Mouse (Mus musculus): ENCODE measurements around the gene Rab5c. TPM values are rescaled to one million over a fixed set of nuclear protein-coding genes. Genes with fewer than 3 reads are reported as not detected.

The Rab5c gene
- total and polyA plus RNA-seq, 3 experiments: 121 to 156 (median 150) TPM

- dilution Hi-C loops (cut with MboI; ENCODE audit: extremely low pct_ligation_motif_present, extremely low pct_unique_long_range_greater_than_20kb, low sequenced_read_pairs): no loop called here
- H3K9ac ChIP-seq (ENCODE audit: insufficient read depth, low read depth): no peak overlapping the region
- H3K4me3 ChIP-seq (replicated peaks in 1 of 3; ENCODE audit: low read depth in 2 of 3, low read length in 2 of 3, poor library complexity in 1 of 3): no peak overlapping the region
- no peak for DNase-seq (ENCODE audit: extremely low read depth)
- no peaks in the 10 kb centered on the region for H3K27me3 ChIP-seq (replicated peaks)
- H3K36me3 ChIP-seq (replicated peaks in 1 of 2; ENCODE audit: control insufficient read depth in 1 of 2, insufficient read depth in 1 of 2, low read length in 1 of 2): peaks cover 16 to 70% of the 10 kb centered on the region in 2 experiments
- H3K27ac ChIP-seq (ENCODE audit: insufficient read depth, low read depth): no peak overlapping the region
- no peaks in the 10 kb centered on the region for H3K79me2 ChIP-seq (replicated peaks; ENCODE audit: control insufficient read depth, extremely low read depth, insufficient read depth, poor library complexity, severe bottlenecking)
- no peak overlapping the region for H3K4me2 ChIP-seq (ENCODE audit: insufficient read depth, low read depth, poor library complexity, severe bottlenecking)
- TF ChIP-seq SMC3 (IDR thresholded peaks at IDR 0.05; ENCODE audit: low read depth, low read length) (no peak), POLR2A (IDR thresholded peaks at IDR 0.05; ENCODE audit: low read depth, low read length) (no peak), NRF1 (IDR thresholded peaks at IDR 0.05; ENCODE audit: low read depth, low read length) (no peak), CHD2 (IDR thresholded peaks at IDR 0.05; ENCODE audit: low read length) (no peak), ETS1 (conservative IDR thresholded peaks at IDR 0.05; ENCODE audit: low read depth, low read length) (no peak), ZNF384 (IDR thresholded peaks at IDR 0.05; ENCODE audit: low read depth, low read length) (no peak), NELFE (IDR thresholded peaks at IDR 0.05; ENCODE audit: low read depth, low read length) (no peak)
- H3K4me1 ChIP-seq (ENCODE audit: control insufficient read depth in 1 of 2, insufficient read depth in 2 of 2): peaks cover 0 to 4% of the 10 kb centered on the region in 2 experiments; a peak in 1 of 4 replicates
- no peaks in the 10 kb centered on the region for H3K9me3 ChIP-seq (replicated peaks; ENCODE audit: low read length)
- in situ Hi-C loops (cut with MboI; ENCODE audit: low pct_ligation_motif_present, low pct_unique_long_range_greater_than_20kb, low sequenced_read_pairs): no loop called here
These were observed 44.6 kb upstream of the Rab5c start for GRCm38 (mm10) chr11:100782568-100782967.

DNA sequence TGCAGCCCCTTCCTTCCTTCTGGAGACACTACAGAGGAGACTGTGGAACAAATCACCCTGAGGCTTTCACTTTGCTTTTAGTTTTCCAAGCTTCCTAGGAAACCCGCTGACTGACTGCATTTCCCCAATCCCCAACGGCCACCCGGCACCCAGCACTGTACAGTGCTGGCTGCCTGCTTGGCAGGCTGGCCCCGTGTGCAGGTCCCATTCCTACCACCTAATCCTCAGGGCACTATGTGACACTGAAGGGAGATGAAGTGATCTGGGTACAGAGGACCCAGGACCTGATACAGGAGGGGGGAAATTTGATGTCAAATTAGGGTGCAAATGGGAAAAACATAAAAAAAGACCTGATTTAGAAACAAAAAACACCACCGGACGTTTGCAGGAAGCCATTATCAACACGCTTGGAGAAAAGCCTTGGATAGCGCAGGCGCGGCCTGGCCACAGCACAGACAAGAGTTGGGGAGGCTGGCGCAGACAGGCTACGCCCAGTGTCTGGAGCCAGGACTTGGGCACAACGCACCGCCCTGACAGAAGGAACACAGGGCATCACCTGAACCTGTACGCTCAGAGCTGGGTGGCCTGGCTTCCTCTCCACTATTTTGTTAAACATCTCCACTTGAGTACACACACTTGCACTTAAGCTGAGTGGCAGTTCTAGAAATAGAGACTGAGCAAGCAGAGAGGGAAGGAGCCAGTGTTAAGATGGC lies 43.9 kb upstream of the Rab5c start:
- no peak overlapping the region for H3K4me3 ChIP-seq (replicated peaks in 1 of 3; ENCODE audit: low read depth in 2 of 3, low read length in 2 of 3, poor library complexity in 1 of 3)
- no peak overlapping the region for H3K27ac ChIP-seq (ENCODE audit: insufficient read depth, low read depth)
- H3K27me3 ChIP-seq (replicated peaks): no peaks in the 10 kb centered on the region
- no peak overlapping the region for H3K4me2 ChIP-seq (ENCODE audit: insufficient read depth, low read depth, poor library complexity, severe bottlenecking)
- H3K9me3 ChIP-seq (replicated peaks; ENCODE audit: low read length): no peaks in the 10 kb centered on the region
- H3K9ac ChIP-seq (ENCODE audit: insufficient read depth, low read depth): no peak overlapping the region
- H3K36me3 ChIP-seq (replicated peaks in 1 of 2; ENCODE audit: control insufficient read depth in 1 of 2, insufficient read depth in 1 of 2, low read length in 1 of 2): peaks cover 16 to 65% of the 10 kb centered on the region in 2 experiments
- dilution Hi-C loops (cut with MboI; ENCODE audit: extremely low pct_ligation_motif_present, extremely low pct_unique_long_range_greater_than_20kb, low sequenced_read_pairs): no loop called here
- DNase-seq (ENCODE audit: extremely low read depth): no peak
- in situ Hi-C loops (cut with MboI; ENCODE audit: low pct_ligation_motif_present, low pct_unique_long_range_greater_than_20kb, low sequenced_read_pairs): no loop called here
- H3K4me1 ChIP-seq (ENCODE audit: control insufficient read depth in 1 of 2, insufficient read depth in 2 of 2): peaks cover 0 to 7% of the 10 kb centered on the region in 2 experiments; a peak in 3 of 4 replicates
- no peaks in the 10 kb centered on the region for H3K79me2 ChIP-seq (replicated peaks; ENCODE audit: control insufficient read depth, extremely low read depth, insufficient read depth, poor library complexity, severe bottlenecking)
- TF ChIP-seq GABPA (IDR thresholded peaks at IDR 0.05; ENCODE audit: insufficient replicate concordance, low read depth, low read length): no peak
- no peak for TF ChIP-seq NRF1 (IDR thresholded peaks at IDR 0.05; ENCODE audit: low read depth, low read length)
- TF ChIP-seq SMC3 (IDR thresholded peaks at IDR 0.05; ENCODE audit: low read depth, low read length): no peak
- TF ChIP-seq RCOR1 (conservative IDR thresholded peaks at IDR 0.05; ENCODE audit: low read depth, low read length): no peak
- TF ChIP-seq UBTF (IDR thresholded peaks at IDR 0.05; ENCODE audit: low read depth, low read length): no peak
- no peak for TF ChIP-seq ETS1 (conservative IDR thresholded peaks at IDR 0.05; ENCODE audit: low read depth, low read length)
- no peak for TF ChIP-seq EP300 (IDR thresholded peaks at IDR 0.05; ENCODE audit: low read length)
- TF ChIP-seq JUN (IDR thresholded peaks at IDR 0.05; ENCODE audit: insufficient read depth, low read depth, low read length): no peak
- no peak for TF ChIP-seq CTCF (conservative IDR thresholded peaks at IDR 0.05 in 1 of 2, IDR thresholded peaks at IDR 0.05 in 1 of 2; ENCODE audit: low read depth in 2 of 2, low read length in 2 of 2)
- no peak for TF ChIP-seq SIN3A (IDR thresholded peaks at IDR 0.05; ENCODE audit: low read length)
- no peak for TF ChIP-seq POLR2A (IDR thresholded peaks at IDR 0.05; ENCODE audit: low read depth, low read length)
- no peak for TF ChIP-seq E2F4 (IDR thresholded peaks at IDR 0.05; ENCODE audit: insufficient replicate concordance, low read depth, low read length)
- no peak for TF ChIP-seq ZNF384 (IDR thresholded peaks at IDR 0.05; ENCODE audit: low read depth, low read length)
- TF ChIP-seq ZKSCAN1 (IDR thresholded peaks at IDR 0.05; ENCODE audit: borderline replicate concordance, low read depth, low read length): no peak
- no peak for TF ChIP-seq CHD1 (IDR thresholded peaks at IDR 0.05; ENCODE audit: low read depth, low read length)
- TF ChIP-seq ZMIZ1 (IDR thresholded peaks at IDR 0.05; ENCODE audit: low read depth, low read length): no peak
